26 mouse cellular contexts compared by ENCODE assay signal in genomic region chr2:159625306-159625705, GRCm38 (mm10).
DNase-seq lines count a peak whose midpoint lies in the region; ATAC-seq lines count a peak whose summit lies in the region.
"Had no signal": no experiment of that assay in that cellular context is flagged by ENCODE, and none has a peak within 500 bp of the region (broad histone marks: within the 10 kb centered on the region; RNA-seq: fewer than 3 reads in every experiment).

No protein-coding gene starts in this region.

- no peaks in the 10 kb centered on the region for H3K4me1 ChIP-seq in heart, embryonic 11.5 days (ENCODE audit: control insufficient read depth, insufficient read depth, low read length)
- H3K4me1 ChIP-seq: embryonic facial prominence, embryonic 15.5 days; forebrain, embryonic 12.5 days; hindbrain, embryonic 12.5 days; intestine, embryonic 15.5 days; limb, embryonic 12.5 days; liver, embryonic 15.5 days had no signal

- no peak overlapping the region for H3K4me3 ChIP-seq in heart, embryonic 11.5 days (ENCODE audit: low read depth, low read length)
- H3K4me3 ChIP-seq: embryonic facial prominence, embryonic 15.5 days; forebrain, embryonic 12.5 days; heart, adult 2 months; hindbrain, embryonic 12.5 days; intestine, embryonic 15.5 days; limb, embryonic 12.5 days; liver, embryonic 15.5 days had no signal

- intact Hi-C loops in left cerebral cortex, postnatal 4 days (cut with DNase I), result no loop called here
- intact Hi-C loops in left cerebral cortex, postnatal 36 days (cut with DNase I), result no loop called here
- intact Hi-C loops in gastrocnemius, postnatal 14 days (cut with DNase I; ENCODE audit: low total_unique reads), result no loop called here

- no peaks in the 10 kb centered on the region for H3K36me3 ChIP-seq in heart, embryonic 11.5 days (ENCODE audit: control insufficient read depth, insufficient read depth, low read length)
- H3K36me3 ChIP-seq: embryonic facial prominence, embryonic 15.5 days; forebrain, embryonic 12.5 days; hindbrain, embryonic 12.5 days; intestine, embryonic 15.5 days; limb, embryonic 12.5 days; liver, embryonic 15.5 days had no signal

- H3K4me2 ChIP-seq in heart, embryonic 11.5 days, result no peak overlapping the region
- H3K4me2 ChIP-seq: embryonic facial prominence, embryonic 15.5 days; forebrain, embryonic 12.5 days; hindbrain, embryonic 12.5 days; intestine, embryonic 15.5 days; limb, embryonic 12.5 days; liver, embryonic 15.5 days; lung, embryonic 14.5 days had no signal

- H3K27ac ChIP-seq in heart, embryonic 11.5 days (ENCODE audit: low read depth, low read length), result no peak overlapping the region
- H3K27ac ChIP-seq: embryonic facial prominence, embryonic 15.5 days; forebrain, embryonic 12.5 days; heart, adult 2 months; hindbrain, embryonic 12.5 days; hindbrain, postnatal 0 days; intestine, embryonic 15.5 days; kidney, postnatal 0 days; limb, embryonic 12.5 days; liver, embryonic 15.5 days; stomach, postnatal 0 days had no signal

- DNase-seq in heart, adult 11 months, result peak; percentile 88
- DNase-seq in left cerebral cortex, postnatal 4 days, result peak; percentile 21
- no peak for DNase-seq in left cerebral cortex, postnatal 36 days (ENCODE audit: low spot score in 2 of 2)
- peak; percentile 63 for DNase-seq in gastrocnemius, postnatal 14 days
- no peak for DNase-seq in MN1 (ENCODE audit: low spot score)
- no peak for DNase-seq in layer of hippocampus, postnatal 14 days (ENCODE audit: low spot score in 2 of 2)
- DNase-seq: adrenal gland, postnatal 14 days; cerebellum, adult 11 months; cerebellum, adult 9-11 months; kidney, adult 2 months; lung, embryonic 14.5 days; lung, postnatal 14 days; midbrain, embryonic 14.5 days; thymus, adult 2 months; thymus, postnatal 36 days had no signal

- WGBS in heart, embryonic 11.5 days (ENCODE audit: insufficient replicate concordance), result 59% methylated on average over 1 of the region's 1 CpGs

- H3K9ac ChIP-seq in heart, embryonic 11.5 days (ENCODE audit: low read depth, low read length), result no peak overlapping the region
- H3K9ac ChIP-seq: embryonic facial prominence, embryonic 15.5 days; forebrain, embryonic 12.5 days; hindbrain, embryonic 12.5 days; intestine, embryonic 15.5 days; limb, embryonic 12.5 days; liver, embryonic 15.5 days; lung, embryonic 14.5 days had no signal

- no peaks in the 10 kb centered on the region for H3K27me3 ChIP-seq in heart, embryonic 11.5 days (ENCODE audit: control insufficient read depth, insufficient read depth, low read length)
- H3K27me3 ChIP-seq: embryonic facial prominence, embryonic 15.5 days; forebrain, embryonic 12.5 days; hindbrain, embryonic 12.5 days; intestine, embryonic 15.5 days; liver, embryonic 15.5 days had no signal

- no peaks in the 10 kb centered on the region for H3K9me3 ChIP-seq in heart, embryonic 11.5 days (replicated peaks; ENCODE audit: control insufficient read depth, low read length)
- H3K9me3 ChIP-seq: embryonic facial prominence, embryonic 15.5 days; forebrain, embryonic 12.5 days; hindbrain, embryonic 12.5 days; intestine, embryonic 15.5 days; limb, embryonic 12.5 days; liver, embryonic 15.5 days had no signal

- no peak for ATAC-seq in heart, embryonic 11.5 days (replicated peaks; ENCODE audit: insufficient number of reproducible peaks, low FRiP score, low TSS enrichment)
- ATAC-seq: hindbrain, postnatal 0 days; intestine, embryonic 15.5 days had no signal

Comparison
In these comparisons a context has a peak if more than half of its experiments do, and no peak if none do; other contexts are left out.
1. DNase-seq: peak in heart, adult 11 months (single experiment), left cerebral cortex, postnatal 4 days (single experiment) and gastrocnemius, postnatal 14 days (single experiment); none in left cerebral cortex, postnatal 36 days (0 of 2), MN1 (single experiment) and layer of hippocampus, postnatal 14 days (0 of 2).